Mouse (Mus musculus): ENCODE measurements around the gene Nbeal2. TPM values are rescaled to one million over a fixed set of nuclear protein-coding genes. Genes with fewer than 3 reads are reported as not detected.

Nbeal2 gene
- total and polyA plus RNA-seq, 3 experiments = 9.3 to 17.2 TPM; not detected in 1

GRCm38 (mm10) chr9:110689261-110689779 lies 35.4 kb upstream of the Nbeal2 start:
- Histone ChIP-seq H3K27me3 (ENCODE audit: control insufficient read depth in 1 of 2, insufficient read depth in 2 of 2, low read length in 2 of 2) (no peaks in the 10 kb centered on the region), H3K9ac (ENCODE audit: control insufficient read depth, low read depth, low read length, poor library complexity, severe bottlenecking) (no peak overlapping the region), H3K9me3 (replicated peaks; ENCODE audit: insufficient read depth, low read length) (no peaks in the 10 kb centered on the region), H3K27ac (ENCODE audit: control insufficient read depth, low read depth, low read length) (no peak overlapping the region), H3K4me3 (ENCODE audit: control insufficient read depth in 1 of 2, insufficient read depth in 1 of 2, low read depth in 2 of 2, low read length in 2 of 2) (no peak overlapping the region), H3K4me1 (ENCODE audit: control insufficient read depth in 1 of 2, insufficient read depth in 2 of 2, low read length in 2 of 2) (peaks cover 0 to 12% of the 10 kb centered on the region in 2 experiments; a peak in 2 of 4 replicates), H3K79me2 (ENCODE audit: control insufficient read depth, insufficient read depth, low read length, poor library complexity) (peaks cover under 1% of the 10 kb centered on the region), H3K36me3 (ENCODE audit: control insufficient read depth in 1 of 2, insufficient read depth in 2 of 2, low read length in 2 of 2) (peaks cover 0 to 11% of the 10 kb centered on the region in 2 experiments; a peak in 3 of 4 replicates)
- DNase-seq (ENCODE audit: low read depth, low spot score) = no peak
- TF ChIP-seq SMC3 (IDR thresholded peaks at IDR 0.05; ENCODE audit: low read depth, low read length) (no peak), NRF1 (IDR thresholded peaks at IDR 0.05; ENCODE audit: insufficient read depth, low read depth, low read length, poor library complexity, severe bottlenecking) (no peak)

- H3K4me3 ChIP-seq (ENCODE audit: control insufficient read depth in 1 of 2, insufficient read depth in 1 of 2, low read depth in 2 of 2, low read length in 2 of 2) = no peak overlapping the region
These were observed 33.9 kb upstream of the Nbeal2 start for GRCm38 (mm10) chr9:110687846-110688245.

GRCm38 (mm10) chr9:110687061-110687460 lies 33.1 kb upstream of the Nbeal2 start:
- Histone ChIP-seq H3K36me3 (ENCODE audit: control insufficient read depth in 1 of 2, insufficient read depth in 2 of 2, low read length in 2 of 2) (peaks cover 0 to 12% of the 10 kb centered on the region in 2 experiments; a peak in 2 of 4 replicates), H3K4me3 (ENCODE audit: control insufficient read depth in 1 of 2, insufficient read depth in 1 of 2, low read depth in 2 of 2, low read length in 2 of 2) (no peak overlapping the region)

More at GRCm38 (mm10) chr9:110687846-110688245, 33.9 kb upstream of the Nbeal2 start:
- H3K4me1 ChIP-seq (ENCODE audit: control insufficient read depth in 1 of 2, insufficient read depth in 2 of 2, low read length in 2 of 2) = peaks cover 0 to 16% of the 10 kb centered on the region in 2 experiments; a peak in 2 of 4 replicates
- H3K36me3 ChIP-seq (ENCODE audit: control insufficient read depth in 1 of 2, insufficient read depth in 2 of 2, low read length in 2 of 2) = peaks cover 0 to 12% of the 10 kb centered on the region in 2 experiments; a peak in 3 of 4 replicates
- no peak overlapping the region for H3K27ac ChIP-seq (ENCODE audit: control insufficient read depth, low read depth, low read length)
- no peak for TF ChIP-seq ELF1 (IDR thresholded peaks at IDR 0.05; ENCODE audit: low read depth, low read length)
- TF ChIP-seq MYC (IDR thresholded peaks at IDR 0.05; ENCODE audit: low read depth, low read length) = no peak
- TF ChIP-seq E2F4 (IDR thresholded peaks at IDR 0.05; ENCODE audit: borderline replicate concordance, low read depth, low read length) = no peak
- no peak for TF ChIP-seq ZKSCAN1 (IDR thresholded peaks at IDR 0.05; ENCODE audit: low read depth, low read length)
- TF ChIP-seq POLR2AphosphoS5 (IDR thresholded peaks at IDR 0.05; ENCODE audit: borderline replicate concordance, low read depth, low read length) = no peak
- no peak for TF ChIP-seq CHD1 (IDR thresholded peaks at IDR 0.05; ENCODE audit: low read depth, low read length)
- no peak for TF ChIP-seq MYB (IDR thresholded peaks at IDR 0.05; ENCODE audit: low read depth, low read length)
- TF ChIP-seq BHLHE40 (IDR thresholded peaks at IDR 0.05; ENCODE audit: borderline replicate concordance, low read depth, low read length) = no peak
- no peak for TF ChIP-seq ZMIZ1 (IDR thresholded peaks at IDR 0.05; ENCODE audit: low read depth, low read length)
- no peak for TF ChIP-seq CTCF (IDR thresholded peaks at IDR 0.05 in 2 of 3, conservative IDR thresholded peaks at IDR 0.05 in 1 of 3; ENCODE audit: control insufficient read depth in 1 of 3, insufficient read depth in 1 of 3, low read depth in 2 of 3, low read length in 3 of 3, poor library complexity in 1 of 3, severe bottlenecking in 1 of 3)
- no peak overlapping the region for H3K9ac ChIP-seq (ENCODE audit: control insufficient read depth, low read depth, low read length, poor library complexity, severe bottlenecking)
- no peak for DNase-seq (ENCODE audit: low read depth, low spot score)
- peaks cover 5% of the 10 kb centered on the region for H3K79me2 ChIP-seq (ENCODE audit: control insufficient read depth, insufficient read depth, low read length, poor library complexity)
- no peaks in the 10 kb centered on the region for H3K9me3 ChIP-seq (replicated peaks; ENCODE audit: insufficient read depth, low read length)
- no peaks in the 10 kb centered on the region for H3K27me3 ChIP-seq (ENCODE audit: control insufficient read depth in 1 of 2, insufficient read depth in 2 of 2, low read length in 2 of 2)

More at GRCm38 (mm10) chr9:110687061-110687460, 33.1 kb upstream of the Nbeal2 start:
- peaks cover 5% of the 10 kb centered on the region for H3K79me2 ChIP-seq (ENCODE audit: control insufficient read depth, insufficient read depth, low read length, poor library complexity)
- H3K27ac ChIP-seq (ENCODE audit: control insufficient read depth, low read depth, low read length) = no peak overlapping the region
- peaks cover 0 to 16% of the 10 kb centered on the region in 2 experiments; a peak in 2 of 4 replicates for H3K4me1 ChIP-seq (ENCODE audit: control insufficient read depth in 1 of 2, insufficient read depth in 2 of 2, low read length in 2 of 2)
- TF ChIP-seq MEF2A (IDR thresholded peaks at IDR 0.05; ENCODE audit: extremely low read depth, insufficient replicate concordance, low read depth, low read length, poor library complexity, severe bottlenecking) (no peak), RCOR1 (IDR thresholded peaks at IDR 0.05; ENCODE audit: low read depth, low read length) (no peak), UBTF (IDR thresholded peaks at IDR 0.05; ENCODE audit: borderline replicate concordance, insufficient read depth, low read depth, low read length) (no peak), SMC3 (IDR thresholded peaks at IDR 0.05; ENCODE audit: low read depth, low read length) (no peak), JUND (IDR thresholded peaks at IDR 0.05; ENCODE audit: low read depth, low read length) (no peak), HCFC1 (IDR thresholded peaks at IDR 0.05; ENCODE audit: low read depth, low read length) (no peak), E2F4 (IDR thresholded peaks at IDR 0.05; ENCODE audit: borderline replicate concordance, low read depth, low read length) (no peak), GABPA (IDR thresholded peaks at IDR 0.05; ENCODE audit: low read depth, low read length) (no peak), ETS1 (IDR thresholded peaks at IDR 0.05; ENCODE audit: low read depth, low read length) (no peak), NRF1 (IDR thresholded peaks at IDR 0.05; ENCODE audit: insufficient read depth, low read depth, low read length, poor library complexity, severe bottlenecking) (no peak), MAFK (IDR thresholded peaks at IDR 0.05; ENCODE audit: borderline replicate concordance, low read depth, low read length) (no peak), EP300 (IDR thresholded peaks at IDR 0.05; ENCODE audit: low read depth in 1 of 2, low read length in 2 of 2) (no peak), RAD21 (IDR thresholded peaks at IDR 0.05; ENCODE audit: low read depth, low read length) (no peak), ZMIZ1 (IDR thresholded peaks at IDR 0.05; ENCODE audit: low read depth, low read length) (no peak)
- DNase-seq (ENCODE audit: low read depth, low spot score) = no peak
- no peak overlapping the region for H3K9ac ChIP-seq (ENCODE audit: control insufficient read depth, low read depth, low read length, poor library complexity, severe bottlenecking)
- H3K27me3 ChIP-seq (ENCODE audit: control insufficient read depth in 1 of 2, insufficient read depth in 2 of 2, low read length in 2 of 2) = no peaks in the 10 kb centered on the region
- H3K9me3 ChIP-seq (replicated peaks; ENCODE audit: insufficient read depth, low read length) = no peaks in the 10 kb centered on the region
